Mouse (Mus musculus) embryo, embryonic 10.5 days (tissue): Measurements from ENCODE around the gene Rogdi.

ENCODE experiments used
- DNase-seq: peaks from one replicate; pipeline ENCODE4 v3.0.0-alpha.2; 2015; ENCODE audit warnings: low spot score

Rogdi gene

DNA sequence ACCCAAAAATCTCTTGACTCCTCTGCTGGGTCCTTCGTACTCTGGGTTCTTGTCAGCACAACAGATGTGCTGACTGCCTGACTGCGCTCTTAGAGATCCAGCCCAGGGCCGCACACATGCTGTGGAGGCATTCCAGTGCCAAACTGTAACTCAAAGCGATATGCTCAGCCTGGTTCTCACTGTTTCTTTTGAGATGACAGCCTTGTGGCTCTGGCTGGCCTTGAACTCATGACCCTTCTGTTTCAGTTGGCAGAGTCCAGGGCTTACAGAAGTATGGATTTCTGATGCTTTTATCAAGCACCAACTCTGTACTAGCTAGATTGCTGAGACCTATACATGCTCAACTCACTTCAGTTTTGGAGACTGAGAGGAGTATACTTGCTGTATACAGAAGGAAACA, 20.1 kb downstream of the Rogdi start:
- no peak for DNase-seq

DNA sequence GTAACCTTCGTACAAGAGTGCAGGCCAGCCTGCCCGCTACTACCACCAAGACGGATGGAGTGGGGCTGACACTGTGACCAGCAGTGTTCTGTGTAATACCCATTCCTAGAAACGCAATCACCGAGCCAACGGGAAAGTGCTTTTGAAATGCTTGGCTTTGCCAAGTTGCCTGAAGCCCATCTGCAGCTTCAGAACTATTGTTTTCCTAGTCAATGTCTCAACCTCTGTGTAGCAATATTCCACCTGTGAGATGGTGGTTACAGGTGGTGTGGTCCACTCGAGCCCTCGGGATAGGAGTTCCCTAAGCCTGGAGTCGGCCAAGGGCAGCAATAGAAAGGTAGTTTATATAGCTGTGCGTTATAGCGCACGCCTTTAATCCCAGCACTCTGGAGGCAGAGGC, 28.6 kb downstream of the Rogdi start:
- no peak for DNase-seq

- DNase-seq, result peak; percentile 52
These were observed 33.5 kb downstream of the Rogdi start for GRCm38 (mm10) chr16:4979755-4980380.

GRCm38 (mm10) chr16:4978275-4979051, 34.9 kb downstream of the Rogdi start:
- DNase-seq, result no peak

DNA sequence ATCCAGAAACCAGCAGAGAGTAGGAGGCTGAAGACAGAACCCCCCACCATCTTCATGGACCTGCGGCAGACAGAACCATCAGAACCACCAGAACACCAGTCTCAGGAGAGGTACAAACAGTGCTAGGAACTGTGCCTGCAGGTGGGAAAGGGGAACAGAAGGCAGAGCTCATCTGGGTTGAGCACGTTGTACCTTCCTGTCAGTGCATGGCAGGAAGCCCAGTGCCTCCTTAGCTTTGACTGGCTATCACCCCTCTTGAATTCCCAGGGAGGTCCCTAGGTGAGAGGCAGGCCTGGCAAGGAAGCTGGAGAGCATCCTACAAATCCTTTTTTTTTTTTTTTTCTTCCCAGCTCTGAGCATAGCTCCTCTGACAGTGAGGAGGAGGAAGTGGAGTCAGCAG, 37.2 kb downstream of the Rogdi start:
- no peak for DNase-seq

- no peak for DNase-seq
These were observed 38.8 kb downstream of the Rogdi start for GRCm38 (mm10) chr16:4974521-4974920.

GRCm38 (mm10) chr16:4971626-4972025, 41.7 kb downstream of the Rogdi start:
- no peak for DNase-seq

DNA sequence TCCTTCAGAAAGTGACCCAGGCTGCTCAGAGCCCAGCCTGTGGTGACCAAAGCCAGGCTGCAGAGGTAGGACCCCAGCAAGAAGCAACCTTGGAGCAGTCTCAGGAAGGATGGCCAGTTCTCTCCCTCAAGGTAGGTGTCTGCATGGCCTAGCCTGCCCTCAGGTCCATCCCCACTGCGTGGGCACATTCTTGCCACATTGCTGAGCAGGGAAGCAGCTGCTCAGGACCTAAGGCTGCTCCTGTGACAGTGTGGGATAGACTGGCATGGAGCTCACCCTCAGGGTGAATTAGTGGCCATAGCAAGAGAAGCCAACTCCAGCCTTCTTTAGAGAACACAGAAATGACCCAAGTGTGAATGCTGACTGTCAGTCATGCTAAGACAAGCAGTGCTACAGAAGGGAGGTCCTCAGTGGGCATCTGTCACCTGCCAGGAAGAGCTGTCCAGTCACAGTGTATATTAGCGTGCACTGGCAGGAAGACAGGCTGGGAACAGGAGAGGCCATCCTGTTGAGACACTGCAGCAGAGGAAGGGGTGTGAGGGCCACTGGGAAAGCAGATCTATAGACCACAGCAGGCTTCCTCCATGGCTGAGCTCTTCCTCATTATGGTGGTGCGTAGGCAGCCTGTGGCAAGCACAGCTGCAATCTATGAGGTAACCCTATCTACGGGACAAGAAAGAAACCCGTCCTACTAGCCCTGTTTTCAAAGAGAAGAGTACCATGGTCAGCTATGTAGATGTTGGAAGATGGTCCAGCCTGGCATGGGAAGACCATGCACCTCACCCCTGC, 44.1 kb downstream of the Rogdi start:
- no peak for DNase-seq

GRCm38 (mm10) chr16:4968426-4968825, 44.9 kb downstream of the Rogdi start:
- no peak for DNase-seq

GRCm38 (mm10) chr16:4965392-4966129, 47.8 kb downstream of the Rogdi start:
- DNase-seq, result no peak

GRCm38 (mm10) chr16:4964731-4965391, 48.5 kb downstream of the Rogdi start:
- no peak for DNase-seq

GRCm38 (mm10) chr16:4963797-4964709, 49.3 kb downstream of the Rogdi start, which contains the start of gene Anks3:
TSS of gene Anks3 (minus strand) at chr16:4964205.
- DNase-seq, result peak; percentile 95

GRCm38 (mm10) chr16:4963346-4963745, 50.0 kb downstream of the Rogdi start:
- DNase-seq, result peak; percentile 7

- DNase-seq, result no peak
These were observed 53.1 kb downstream of the Rogdi start for GRCm38 (mm10) chr16:4960260-4960659.
